Mouse (Mus musculus) ES-E14 (cell line): ENCODE measurements around the gene Cipc. TPM values are rescaled to one million over a fixed set of nuclear protein-coding genes. Genes with fewer than 3 reads are reported as not detected.
A peak's percentile ranks its signal among the peaks of the same experiment; 100 is the strongest.

Experiments used
- DNase-seq: peaks from one replicate; pipeline ENCODE4 v3.0.0-alpha.2; 2013; ENCODE audit warnings: low read depth, low spot score
- H3K27ac ChIP-seq: 2 replicates; pipeline ENCODE4 v1.5.1; 2012; ENCODE audit warnings: low read depth, mild to moderate bottlenecking, low read length, moderate library complexity, mixed read lengths; ENCODE audit not compliant: poor library complexity, insufficient read depth, severe bottlenecking
- H3K36me3 ChIP-seq: 2 replicates; pipeline ENCODE4 v1.6.1; 2012; ENCODE audit warnings: mild to moderate bottlenecking, low read length, moderate library complexity, mixed read lengths; ENCODE audit not compliant: control insufficient read depth, poor library complexity, insufficient read depth, severe bottlenecking
- H3K4me1 ChIP-seq, 2 experiments: fragments of 150-350 bp in 1 of 2; sonication (generic) in 1 of 2; 2 replicates each; pipeline ENCODE4 v1.6.1; 2012; ENCODE audit warnings: low read length in 2 of 2, mild to moderate bottlenecking in 1 of 2, mixed read lengths in 1 of 2; ENCODE audit not compliant: control insufficient read depth in 2 of 2, insufficient read depth in 2 of 2, poor library complexity in 1 of 2
- H3K4me3 ChIP-seq, 2 experiments: fragments of 150-350 bp in 1 of 2; sonication (generic) in 1 of 2; 2 replicates each; pipeline ENCODE4 v1.5.1; 2012; ENCODE audit warnings: low read length in 2 of 2, low read depth in 1 of 2, mild to moderate bottlenecking in 1 of 2, mixed read lengths in 1 of 2; ENCODE audit not compliant: insufficient read depth in 1 of 2, poor library complexity in 1 of 2, severe bottlenecking in 1 of 2
- H3K9ac ChIP-seq: 2 replicates; pipeline ENCODE4 v1.6.1; 2012; ENCODE audit warnings: low read depth, mild to moderate bottlenecking, low read length, mixed read lengths; ENCODE audit not compliant: poor library complexity, insufficient read depth, severe bottlenecking
- H3K9me3 ChIP-seq: fragments of 150-350 bp; sonication (generic); 2 replicates; pipeline ENCODE4 v1.6.1; 2012; ENCODE audit warnings: low read depth, mild to moderate bottlenecking, low read length; ENCODE audit not compliant: control insufficient read depth, insufficient read depth
- CHD2 ChIP-seq: IDR thresholded peaks from 2 replicates; pipeline ENCODE4 v1.6.1; 2014; ENCODE audit warnings: mild to moderate bottlenecking, low read depth, low read length, inconsistent platforms
- HCFC1 ChIP-seq: IDR thresholded peaks from 2 replicates; pipeline ENCODE4 v1.6.1; 2012; ENCODE audit warnings: low read length, inconsistent platforms, borderline replicate concordance; ENCODE audit not compliant: insufficient read depth
- MAFK ChIP-seq: IDR thresholded peaks from 2 replicates; pipeline ENCODE4 v1.6.1; 2014; ENCODE audit warnings: mild to moderate bottlenecking, low read depth, low read length, inconsistent platforms; ENCODE audit not compliant: insufficient read depth
- ZC3H11A ChIP-seq: IDR thresholded peaks from 2 replicates; pipeline ENCODE4 v1.6.1; 2012; ENCODE audit warnings: low read depth, mild to moderate bottlenecking, inconsistent platforms, low read length, borderline replicate concordance
- ZNF384 ChIP-seq: IDR thresholded peaks from 2 replicates; pipeline ENCODE4 v1.6.1; 2012; ENCODE audit warnings: low read depth, low read length, inconsistent platforms
- in situ Hi-C, 2 experiments: fragments of 600-800 bp; cut with MboI; formaldehyde crosslinking; loops; one replicate each; pipeline ENCODE4 v1.15.1; 2025; ENCODE audit warnings: low sequenced_read_pairs in 2 of 2, inconsistent platforms in 1 of 2; ENCODE audit not compliant: unreplicated experiment in 2 of 2
- total RNA-seq: library from RNA; depleted of rRNA; stranded (reverse); fragments of 300-350 nt; gene quantifications from 2 replicates; pipeline ENCODE4 v1.2.3, GENCODE M21; 2012

Cipc gene
- total RNA-seq, 1 experiment = 26.5 TPM

GRCm38 (mm10) chr12:86984194-86984555 lies 37.3 kb downstream of the Cipc start:
- Histone ChIP-seq H3K9ac (no peak overlapping the region), H3K36me3 (no peaks in the 10 kb centered on the region), H3K4me1 (peaks cover 0 to 7% of the 10 kb centered on the region in 2 experiments; a peak in 1 of 4 replicates), H3K4me3 (no peak overlapping the region), H3K9me3 (no peaks in the 10 kb centered on the region), H3K27ac (no peak overlapping the region)
- TF ChIP-seq ZNF384 (no peak), HCFC1 (no peak), ZC3H11A (no peak), MAFK (no peak), CHD2 (no peak)
- peak; percentile 63 for DNase-seq
- in situ Hi-C loops = no loop called here

- H3K4me3 ChIP-seq = no peak overlapping the region
- H3K27ac ChIP-seq = no peak overlapping the region
- in situ Hi-C loops = no loop called here
- no peak overlapping the region for H3K9ac ChIP-seq
- peaks cover 0 to 9% of the 10 kb centered on the region in 2 experiments; a peak in 1 of 4 replicates for H3K4me1 ChIP-seq
- no peaks in the 10 kb centered on the region for H3K36me3 ChIP-seq
- DNase-seq = no peak
- TF ChIP-seq ZNF384 = no peak
- TF ChIP-seq ZC3H11A = no peak
- no peak for TF ChIP-seq CHD2
- no peak for TF ChIP-seq HCFC1
- TF ChIP-seq MAFK = no peak
- no peaks in the 10 kb centered on the region for H3K9me3 ChIP-seq
Measured at GRCm38 (mm10) chr12:86986562-86986961, 39.7 kb downstream of the Cipc start.

- Histone ChIP-seq H3K9ac (no peak overlapping the region), H3K4me3 (no peak overlapping the region), H3K9me3 (no peaks in the 10 kb centered on the region), H3K36me3 (no peaks in the 10 kb centered on the region), H3K27ac (no peak overlapping the region), H3K4me1 (peaks cover 0 to 9% of the 10 kb centered on the region in 2 experiments; a peak in 1 of 4 replicates)
- no peak for DNase-seq
- in situ Hi-C loops = no loop called here
- no peak for TF ChIP-seq ZNF384
- no peak for TF ChIP-seq CHD2
- no peak for TF ChIP-seq ZC3H11A
- TF ChIP-seq HCFC1 = no peak
- TF ChIP-seq MAFK = no peak
Measured at GRCm38 (mm10) chr12:86988227-86988626, 41.4 kb downstream of the Cipc start.

GRCm38 (mm10) chr12:86989378-86989777 lies 42.5 kb downstream of the Cipc start:
- peaks cover 0 to 8% of the 10 kb centered on the region in 2 experiments; a peak in 1 of 4 replicates for H3K4me1 ChIP-seq
- TF ChIP-seq MAFK = no peak
- no peak for TF ChIP-seq ZC3H11A
- no peak for TF ChIP-seq HCFC1
- TF ChIP-seq ZNF384 = no peak
- no peak for TF ChIP-seq CHD2
- H3K9ac ChIP-seq = no peak overlapping the region
- in situ Hi-C loops = no loop called here
- H3K36me3 ChIP-seq = no peaks in the 10 kb centered on the region
- H3K27ac ChIP-seq = no peak overlapping the region
- peak overlapping the region in 1 of 2 experiments; percentile 72; a peak in 1 of 4 replicates for H3K4me3 ChIP-seq
- H3K9me3 ChIP-seq = no peaks in the 10 kb centered on the region
- DNase-seq = no peak
